Mouse (Mus musculus) lung, postnatal 4 days (tissue): ENCODE data around the gene Dnajb6.
"Not testable (repeated sequence)": the region's sequence is repeated elsewhere in the genome, so short reads cannot be mapped to it uniquely, and the experiment has no call there.

Experiments
- DNase-seq, 2 experiments: peaks; one replicate each; pipeline ENCODE4 v3.0.0; 2021

The Dnajb6 gene

GRCm38 (mm10) chr5:29735557-29736061 lies at the start of gene Dnajb6, which contains the start of gene Gm5129:
Gene Dnajb6, plus strand, starts transcription at chr5:29735688.
Gene Gm5129, minus strand, starts transcription at chr5:29735936.
- DNase-seq, result peak; percentile 97 to 98

DNA sequence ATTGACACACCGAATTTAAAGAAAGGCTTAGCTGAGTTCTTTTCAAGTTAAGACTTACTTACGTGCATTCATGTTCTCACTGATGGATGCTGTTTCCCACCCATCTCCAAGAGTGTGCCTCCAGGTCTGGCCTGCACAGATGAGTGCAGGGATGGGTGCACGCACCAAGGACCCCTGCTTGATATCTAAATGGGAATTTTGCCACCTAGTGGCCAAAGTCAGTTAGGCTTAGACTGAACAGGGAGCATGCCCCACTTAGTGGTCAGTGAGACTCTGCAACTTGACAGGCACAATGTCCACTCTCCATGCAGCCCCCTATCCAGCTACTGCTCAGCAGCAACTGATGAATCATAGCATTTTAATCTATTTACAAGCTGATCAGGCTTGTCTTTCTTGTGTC lies 47.8 kb upstream of the Dnajb6 start:
- peak in 1 of 2 experiments; percentile 48 for DNase-seq

DNA sequence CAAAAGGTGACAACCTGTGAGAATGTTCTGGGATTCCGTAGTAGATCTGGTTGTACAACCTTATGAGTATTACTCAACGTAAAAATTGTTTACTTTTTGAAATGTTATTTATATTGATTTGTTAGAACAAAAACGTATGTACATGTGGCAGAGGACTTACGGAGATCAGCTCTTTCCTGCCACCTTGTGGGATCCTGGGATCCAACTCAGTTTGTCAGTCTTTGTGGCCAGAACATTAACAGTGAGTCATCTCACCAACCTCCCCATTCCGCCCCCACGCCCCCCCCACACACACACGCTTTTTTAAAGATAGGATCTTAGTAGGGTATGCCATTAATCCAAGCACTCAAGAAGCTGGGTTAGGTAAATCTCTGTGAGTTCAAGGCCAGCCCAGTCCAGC lies 47.1 kb upstream of the Dnajb6 start:
- DNase-seq, result no peak

- DNase-seq, result no peak
These were observed 37.0 kb upstream of the Dnajb6 start for GRCm38 (mm10) chr5:29698493-29698892.

DNA sequence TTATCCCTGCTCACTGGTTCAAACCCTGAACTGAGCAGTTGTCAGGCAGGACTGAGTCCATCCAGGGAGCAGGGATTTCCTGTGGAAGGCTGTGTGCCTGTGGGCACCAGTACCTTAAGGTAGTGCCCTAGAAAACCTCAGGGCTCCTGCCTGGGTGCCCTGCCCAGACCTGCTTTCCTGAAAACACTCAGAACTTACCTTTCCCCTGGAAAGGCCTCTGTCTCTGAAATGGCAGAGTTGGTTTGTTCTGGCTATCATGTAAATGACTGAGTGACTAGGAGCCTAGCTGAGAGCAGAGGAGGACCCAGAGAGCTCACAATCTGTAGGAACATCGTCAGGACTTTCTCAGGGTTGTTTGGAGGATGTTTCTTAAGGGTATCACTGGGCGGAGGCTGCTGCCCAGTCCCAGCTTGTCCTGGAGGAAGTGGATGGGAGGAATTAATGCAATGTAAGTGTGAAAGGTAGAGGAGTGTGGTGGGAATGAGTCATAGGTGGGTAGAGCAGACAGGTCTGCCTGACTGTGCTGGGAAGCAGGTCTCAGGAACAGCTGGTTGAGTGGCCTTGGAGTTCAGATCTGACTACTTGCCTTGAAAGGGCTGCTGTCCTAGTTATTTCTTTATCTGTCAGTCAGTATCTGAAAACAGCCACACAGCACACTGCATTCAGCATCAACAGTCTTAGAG lies 35.8 kb upstream of the Dnajb6 start:
- DNase-seq, result no peak

GRCm38 (mm10) chr5:29707241-29707640 lies 28.2 kb upstream of the Dnajb6 start:
- DNase-seq, result no peak

DNA sequence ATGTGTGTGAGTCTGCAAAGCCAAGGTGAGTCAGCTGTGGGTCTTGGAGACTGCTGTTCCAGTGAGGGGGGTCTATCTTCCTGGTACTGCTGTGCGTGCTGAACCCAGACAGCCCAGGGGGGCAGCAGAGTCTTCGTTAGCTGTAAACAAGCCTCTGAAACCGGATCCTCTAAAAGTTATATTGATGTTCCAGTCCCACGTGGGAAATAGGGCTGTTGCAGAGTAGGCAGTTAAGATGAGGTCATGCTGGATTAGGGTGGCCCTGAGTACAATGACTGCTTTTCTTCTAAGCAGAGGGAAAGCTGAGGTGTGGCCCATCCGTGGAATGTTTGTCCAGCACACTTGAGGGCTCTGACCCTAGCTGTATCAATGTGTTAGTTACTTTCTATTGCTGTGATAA lies 27.2 kb upstream of the Dnajb6 start:
- DNase-seq, result no peak

GRCm38 (mm10) chr5:29711631-29712030 lies 23.9 kb upstream of the Dnajb6 start:
- no peak for DNase-seq

GRCm38 (mm10) chr5:29712906-29713305 lies 22.6 kb upstream of the Dnajb6 start:
- no peak for DNase-seq

DNA sequence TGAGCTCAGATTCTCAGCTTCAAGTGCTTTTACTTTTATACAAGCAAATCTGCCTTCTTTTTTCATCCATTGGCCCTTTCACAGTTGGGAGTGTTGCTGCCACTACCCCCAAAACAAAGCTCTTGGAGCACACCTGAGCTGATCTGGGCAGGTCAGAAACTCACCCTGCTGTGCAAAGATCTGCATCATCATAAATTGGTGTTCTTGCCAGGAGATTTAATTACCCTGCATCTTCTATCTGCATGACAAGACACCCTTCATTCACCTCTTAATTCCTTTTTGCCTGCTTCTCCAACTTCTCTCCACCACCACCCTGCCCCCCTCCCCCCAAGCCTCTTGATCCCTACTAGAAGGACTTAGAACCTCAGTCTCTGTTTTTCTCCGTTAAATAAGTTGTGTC lies 14.3 kb upstream of the Dnajb6 start:
- DNase-seq, result no peak

DNA sequence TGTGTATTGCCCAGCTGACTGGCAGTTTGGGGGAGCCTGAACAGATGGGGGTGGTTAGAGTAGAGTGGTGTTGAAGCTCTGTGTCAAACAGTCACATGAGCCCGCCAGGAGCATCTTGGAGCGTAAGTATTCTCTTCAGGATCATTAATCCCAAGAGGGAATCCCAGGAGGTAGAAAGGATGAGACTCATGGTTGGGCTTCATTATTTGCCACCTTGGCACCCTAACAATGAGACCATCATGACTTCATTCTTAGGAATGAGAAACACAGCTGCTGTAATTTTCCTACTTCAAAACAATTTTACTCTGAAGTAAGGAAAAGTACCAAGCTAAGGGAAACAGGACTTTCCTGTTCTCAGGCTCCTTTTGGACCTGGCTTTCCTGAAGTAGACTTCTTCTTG lies 10.1 kb upstream of the Dnajb6 start:
- DNase-seq, result no peak

GRCm38 (mm10) chr5:29726070-29726469 lies 9.4 kb upstream of the Dnajb6 start:
- DNase-seq, result not testable (repeated sequence)

DNA sequence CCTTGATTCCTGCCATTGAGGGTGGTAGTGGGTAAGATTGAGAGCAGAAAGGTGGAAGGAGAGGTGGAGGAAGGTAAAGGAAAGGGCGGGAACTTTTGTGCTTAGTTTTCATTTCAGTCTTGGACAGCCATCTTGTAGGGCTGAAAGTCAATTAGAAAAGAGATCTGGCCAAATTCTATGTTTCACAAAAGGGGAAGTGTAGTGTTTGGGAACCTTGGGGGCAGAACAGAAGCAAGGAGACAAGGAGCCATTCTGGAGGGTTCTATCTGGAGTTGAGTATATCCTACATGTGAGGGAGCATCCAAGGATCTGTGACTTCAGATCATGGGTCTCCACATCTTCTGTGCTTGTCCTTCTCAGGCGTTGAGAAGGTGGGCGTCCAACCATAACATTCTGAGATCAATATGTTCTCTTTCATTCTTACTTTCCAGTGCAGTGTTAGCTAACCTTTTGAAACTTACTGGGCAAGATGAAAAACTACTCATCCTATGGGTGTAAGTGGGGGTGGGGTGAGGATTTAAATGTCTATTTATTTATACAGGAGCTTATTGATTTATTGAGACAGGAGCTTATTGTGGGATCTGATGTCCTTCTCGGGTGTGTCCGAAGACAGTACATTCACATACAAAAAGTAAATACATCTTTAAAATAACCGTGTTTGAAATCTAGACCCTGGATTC lies 517 bp upstream of the Dnajb6 start:
- DNase-seq, result no peak

DNA sequence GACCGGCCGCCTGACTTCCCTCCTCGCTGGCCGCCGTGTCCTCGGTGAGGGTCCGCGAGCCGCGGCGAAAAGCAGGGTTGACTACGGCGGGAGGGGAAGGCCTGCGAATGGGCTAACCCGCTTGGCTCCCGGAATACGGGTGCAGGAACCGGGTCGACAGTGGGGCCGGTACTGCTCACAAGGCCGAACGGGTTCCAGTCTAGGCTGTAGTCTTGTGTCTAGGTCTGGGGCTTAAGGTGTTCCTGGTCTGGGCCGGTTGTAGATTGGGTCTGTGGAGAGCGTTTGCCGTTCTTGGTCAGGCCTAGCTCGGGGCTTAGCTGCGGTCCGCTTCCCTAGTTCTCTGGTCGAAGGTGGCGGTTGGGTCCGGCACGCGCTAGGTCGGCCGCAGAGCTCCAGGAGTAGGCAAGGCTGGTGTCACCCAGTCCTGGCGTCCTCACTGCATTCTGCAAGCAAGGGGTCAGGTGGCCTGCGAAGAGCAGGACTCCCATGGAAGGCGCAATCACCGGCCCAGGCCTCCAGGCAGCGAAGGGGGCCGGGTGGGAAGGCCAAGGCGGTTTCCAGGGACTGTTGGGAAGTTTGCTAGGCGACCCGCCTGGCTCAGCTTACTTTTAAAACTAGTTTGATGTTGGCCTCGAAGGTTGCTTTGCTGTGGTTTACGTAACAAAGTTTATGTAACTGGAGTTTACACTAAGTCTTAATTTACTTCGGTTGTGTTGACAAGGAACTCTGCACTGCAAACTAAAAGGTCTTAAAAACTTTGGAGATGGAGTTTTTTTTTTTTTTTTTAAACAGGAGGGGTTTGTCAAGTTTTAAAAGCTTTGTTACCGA lies 799 bp downstream of the Dnajb6 start:
- DNase-seq, result peak; percentile 71 to 74

DNA sequence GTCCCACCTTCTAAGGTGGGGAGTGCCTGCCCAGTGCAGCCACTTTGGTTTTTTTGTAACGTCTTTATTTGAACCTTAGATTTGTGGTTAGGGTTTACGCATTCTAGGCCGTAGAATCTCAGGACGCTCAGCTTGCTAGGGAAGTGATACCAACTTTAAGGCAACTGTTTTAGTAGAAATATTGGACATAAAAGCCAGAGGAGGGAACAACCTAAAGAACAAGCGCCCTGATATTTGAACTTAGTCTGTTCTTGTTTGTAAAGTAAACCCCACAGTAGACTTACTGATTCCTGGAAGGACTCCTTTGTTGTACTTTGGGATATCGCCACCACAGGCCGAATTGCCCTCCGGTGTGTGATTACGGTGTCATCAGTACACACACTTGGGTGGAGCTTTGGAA lies 1.5 kb downstream of the Dnajb6 start:
- no peak for DNase-seq

- no peak for DNase-seq
These were observed 2.0 kb downstream of the Dnajb6 start for GRCm38 (mm10) chr5:29737471-29737870.

- no peak for DNase-seq
These were observed 2.6 kb downstream of the Dnajb6 start for GRCm38 (mm10) chr5:29738076-29738475.

GRCm38 (mm10) chr5:29740651-29741050 lies 5.2 kb downstream of the Dnajb6 start:
- DNase-seq, result no peak

DNA sequence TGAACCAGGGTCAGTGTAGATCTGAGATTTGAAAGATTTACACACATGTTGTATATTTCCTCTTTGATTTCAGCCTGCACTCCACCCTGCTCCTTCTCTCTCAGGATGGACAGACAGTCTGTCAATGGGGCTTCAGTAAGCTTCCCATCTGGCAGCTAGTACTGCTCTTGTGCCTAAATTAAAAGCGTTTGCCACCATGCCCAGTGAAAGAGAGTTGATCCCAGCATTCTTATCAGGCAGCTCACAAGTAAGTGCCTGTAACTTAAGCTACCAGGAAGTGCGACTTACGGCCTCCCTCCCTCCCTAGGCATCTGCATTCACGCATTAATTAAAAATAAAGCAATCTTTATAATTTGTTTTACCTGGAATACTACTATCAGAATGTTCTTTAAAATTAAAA lies 5.6 kb downstream of the Dnajb6 start:
- no peak for DNase-seq

DNA sequence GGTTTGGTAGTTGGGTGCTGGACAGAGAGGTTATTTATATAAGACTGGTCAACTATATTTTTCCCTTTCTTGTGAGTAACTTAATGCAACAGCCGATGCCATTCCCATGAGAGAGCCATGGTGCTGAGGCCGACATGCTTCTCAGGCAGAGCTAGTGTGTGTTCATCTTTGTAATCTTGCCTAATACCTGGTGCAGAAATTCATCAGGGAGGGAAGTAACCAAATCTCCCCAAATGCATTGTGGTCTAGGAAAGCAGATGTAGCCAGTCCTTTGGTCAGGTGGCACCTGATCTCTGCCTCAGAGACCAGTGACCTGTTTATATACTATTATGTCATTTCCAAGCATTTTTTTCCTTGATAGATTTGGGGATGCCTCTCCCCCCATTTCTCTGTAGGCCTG lies 12.2 kb downstream of the Dnajb6 start:
- DNase-seq, result no peak

GRCm38 (mm10) chr5:29751306-29751705 lies 15.8 kb downstream of the Dnajb6 start:
- DNase-seq, result no peak

GRCm38 (mm10) chr5:29752894-29753293 lies 17.4 kb downstream of the Dnajb6 start:
- DNase-seq, result no peak

- no peak for DNase-seq
These were observed 23.8 kb downstream of the Dnajb6 start for GRCm38 (mm10) chr5:29759318-29759717.

GRCm38 (mm10) chr5:29770935-29771334 lies 35.4 kb downstream of the Dnajb6 start:
- DNase-seq, result no peak
